Mouse (Mus musculus): Measurements from ENCODE around the gene Micall1.

The Micall1 gene

GRCm38 (mm10) chr15:79129311-79129710 lies 20.6 kb downstream of the Micall1 start:
- no peak for DNase-seq (ENCODE audit: inconsistent ontology term)

- no peak for DNase-seq (ENCODE audit: inconsistent ontology term)
These were observed 22.1 kb downstream of the Micall1 start for GRCm38 (mm10) chr15:79130782-79131181.

- DNase-seq (ENCODE audit: inconsistent ontology term), result peak; percentile 89
These were observed 22.7 kb downstream of the Micall1 start for GRCm38 (mm10) chr15:79131442-79131841.

- no peak for DNase-seq (ENCODE audit: inconsistent ontology term)
These were observed 24.5 kb downstream of the Micall1 start for GRCm38 (mm10) chr15:79133191-79133661.

GRCm38 (mm10) chr15:79134496-79135270 lies 26.0 kb downstream of the Micall1 start:
- DNase-seq (ENCODE audit: inconsistent ontology term), result no peak

GRCm38 (mm10) chr15:79135332-79135731 lies 26.6 kb downstream of the Micall1 start:
- DNase-seq (ENCODE audit: inconsistent ontology term), result no peak

- no peak for DNase-seq (ENCODE audit: inconsistent ontology term)
These were observed 27.3 kb downstream of the Micall1 start for GRCm38 (mm10) chr15:79135783-79136575.

- no peak for DNase-seq (ENCODE audit: inconsistent ontology term)
These were observed 30.9 kb downstream of the Micall1 start for GRCm38 (mm10) chr15:79139640-79140039.

GRCm38 (mm10) chr15:79140866-79141565 lies 32.3 kb downstream of the Micall1 start, which contains the start of the genes Polr2f and 1700088E04Rik:
Gene Polr2f (plus strand): TSS chr15:79141009.
Gene 1700088E04Rik (minus strand): TSS chr15:79141253.
- peak; percentile 91 for DNase-seq (ENCODE audit: inconsistent ontology term)

GRCm38 (mm10) chr15:79141566-79141917 lies 32.8 kb downstream of the Micall1 start:
- DNase-seq (ENCODE audit: inconsistent ontology term), result no peak

GRCm38 (mm10) chr15:79143316-79143715 lies 34.6 kb downstream of the Micall1 start:
- DNase-seq (ENCODE audit: inconsistent ontology term), result no peak

GRCm38 (mm10) chr15:79144021-79144420 lies 35.3 kb downstream of the Micall1 start:
- no peak for DNase-seq (ENCODE audit: inconsistent ontology term)

- DNase-seq (ENCODE audit: inconsistent ontology term), result no peak
These were observed 36.8 kb downstream of the Micall1 start for GRCm38 (mm10) chr15:79145522-79145921.

- DNase-seq (ENCODE audit: inconsistent ontology term), result peak; percentile 53
These were observed 39.8 kb downstream of the Micall1 start for GRCm38 (mm10) chr15:79148533-79148932.

GRCm38 (mm10) chr15:79151881-79152280 lies 43.2 kb downstream of the Micall1 start:
- DNase-seq (ENCODE audit: inconsistent ontology term), result no peak

GRCm38 (mm10) chr15:79152709-79153108 lies 44.0 kb downstream of the Micall1 start:
- DNase-seq (ENCODE audit: inconsistent ontology term), result no peak

- no peak for DNase-seq (ENCODE audit: inconsistent ontology term)
These were observed 46.9 kb downstream of the Micall1 start for GRCm38 (mm10) chr15:79155572-79155971.

GRCm38 (mm10) chr15:79162301-79162700 lies 53.6 kb downstream of the Micall1 start:
- DNase-seq (ENCODE audit: inconsistent ontology term), result no peak

GRCm38 (mm10) chr15:79162822-79163221 lies 54.1 kb downstream of the Micall1 start:
- DNase-seq (ENCODE audit: inconsistent ontology term), result no peak

- DNase-seq (ENCODE audit: inconsistent ontology term), result no peak
These were observed 55.6 kb downstream of the Micall1 start for GRCm38 (mm10) chr15:79164251-79164650.

GRCm38 (mm10) chr15:79165140-79165539 lies 56.4 kb downstream of the Micall1 start, which contains the start of gene Sox10:
Gene Sox10 (minus strand): TSS chr15:79165240.
- no peak for DNase-seq (ENCODE audit: inconsistent ontology term)

- no peak for DNase-seq (ENCODE audit: inconsistent ontology term)
These were observed 58.0 kb downstream of the Micall1 start for GRCm38 (mm10) chr15:79166712-79167111.

Measured in Muller cell, postnatal 12 days (primary cell).